Mouse (Mus musculus): ENCODE measurements around the gene Trim44. TPM values are rescaled to one million over a fixed set of nuclear protein-coding genes. Genes with fewer than 3 reads are reported as not detected.

Trim44 gene
- total RNA-seq, 2 experiments from 2014 or later: 176 to 181 TPM

- intact Hi-C loops (cut with DNase I): loop anchor here (2.0 kb wide), 1 partner anchor 69 kb away; no protein-coding TSS in a partner anchor
- no peak for DNase-seq (ENCODE audit: low spot score in 2 of 2)
Measured at GRCm38 (mm10) chr2:102373406-102374105, 34.1 kb downstream of the Trim44 start.

- DNase-seq (ENCODE audit: low spot score in 2 of 2): no peak
- intact Hi-C loops (cut with DNase I): no loop called here
Measured at GRCm38 (mm10) chr2:102372690-102373089, 34.9 kb downstream of the Trim44 start.

DNA sequence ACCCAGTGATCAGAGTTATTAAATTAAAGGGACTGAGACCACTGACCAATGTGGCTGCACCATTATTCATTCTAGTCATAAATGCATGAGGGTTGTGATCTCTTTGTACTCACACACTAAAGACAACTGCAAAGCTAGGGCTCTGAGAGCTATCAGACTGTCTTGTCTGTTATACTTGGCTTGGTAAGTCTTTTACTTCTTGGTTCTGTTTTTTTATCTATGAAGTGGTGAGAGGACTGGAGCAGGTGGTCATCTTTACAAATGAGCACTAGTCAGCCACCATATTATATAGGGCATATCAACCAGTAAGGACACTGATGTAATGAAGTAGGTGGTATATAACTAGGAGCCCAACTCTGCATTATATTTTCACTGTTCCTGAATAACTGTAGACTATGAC, 36.3 kb downstream of the Trim44 start:
- no peak for DNase-seq (ENCODE audit: low spot score in 2 of 2)
- intact Hi-C loops (cut with DNase I): no loop called here

GRCm38 (mm10) chr2:102365983-102366545, 41.6 kb downstream of the Trim44 start:
- intact Hi-C loops (cut with DNase I): no loop called here
- DNase-seq (ENCODE audit: low spot score in 2 of 2): no peak

DNA sequence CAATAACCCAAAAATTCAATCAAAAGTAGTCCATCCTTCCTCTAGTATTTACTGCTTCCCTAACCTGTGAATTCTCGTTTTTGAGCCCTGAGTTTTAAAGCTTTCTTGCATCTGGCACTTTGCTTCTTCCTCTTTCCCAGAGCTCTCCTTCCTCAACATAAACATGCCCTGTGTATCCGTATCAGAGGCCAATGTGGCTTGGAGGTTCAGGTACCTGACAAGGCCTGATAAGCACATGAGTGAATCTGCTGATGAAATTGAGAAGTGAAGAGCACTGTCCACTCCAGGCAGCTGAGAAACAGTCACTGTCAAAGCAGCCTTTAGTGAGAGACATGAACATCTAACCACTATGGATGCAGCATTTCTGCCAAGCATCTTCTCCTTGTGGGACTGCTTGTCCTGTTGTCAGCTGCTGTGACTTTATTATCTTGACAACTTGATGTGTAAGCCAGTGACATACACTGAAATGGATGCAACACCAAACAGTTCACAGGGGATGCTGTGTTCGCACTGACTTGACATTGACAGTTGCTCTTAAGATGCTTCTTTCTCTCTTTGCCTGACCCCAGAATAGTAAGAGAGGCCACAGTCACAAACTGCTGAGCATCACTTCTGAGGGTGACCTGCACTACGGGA, 42.9 kb downstream of the Trim44 start:
- intact Hi-C loops (cut with DNase I): no loop called here
- DNase-seq (ENCODE audit: low spot score in 2 of 2): no peak

DNA sequence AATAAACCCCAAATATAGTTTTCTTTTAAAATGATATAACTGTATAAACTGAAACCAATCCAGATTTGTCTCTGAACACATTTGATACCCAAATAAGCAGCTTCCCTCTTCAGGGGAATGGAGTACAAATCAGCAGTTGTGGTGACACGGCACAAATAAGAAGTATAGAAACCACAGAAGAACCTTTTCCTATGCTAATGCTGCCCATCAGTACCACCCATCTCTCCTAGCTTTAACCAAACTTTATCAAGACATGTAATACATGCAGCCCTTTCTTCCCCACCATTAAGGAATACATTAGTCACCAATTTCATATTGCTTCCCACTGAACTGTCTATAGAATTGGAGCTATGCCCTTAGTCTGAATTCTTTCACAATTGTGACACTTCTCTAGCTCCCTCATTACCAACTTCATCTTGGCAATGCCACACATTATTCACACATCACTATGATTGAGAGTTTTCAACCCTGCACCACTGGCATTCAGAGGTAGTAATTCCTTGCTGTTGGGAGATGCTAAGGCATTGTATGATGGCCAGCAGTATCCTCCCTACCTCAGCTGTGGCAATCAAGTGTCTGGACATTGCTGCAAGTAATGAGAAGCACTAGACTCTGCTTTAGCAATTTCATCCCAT, 44.6 kb downstream of the Trim44 start:
- no peak for DNase-seq (ENCODE audit: low spot score in 2 of 2)
- intact Hi-C loops (cut with DNase I): no loop called here

GRCm38 (mm10) chr2:102362266-102362665, 45.4 kb downstream of the Trim44 start:
- DNase-seq (ENCODE audit: low spot score in 2 of 2): no peak
- intact Hi-C loops (cut with DNase I): no loop called here

DNA sequence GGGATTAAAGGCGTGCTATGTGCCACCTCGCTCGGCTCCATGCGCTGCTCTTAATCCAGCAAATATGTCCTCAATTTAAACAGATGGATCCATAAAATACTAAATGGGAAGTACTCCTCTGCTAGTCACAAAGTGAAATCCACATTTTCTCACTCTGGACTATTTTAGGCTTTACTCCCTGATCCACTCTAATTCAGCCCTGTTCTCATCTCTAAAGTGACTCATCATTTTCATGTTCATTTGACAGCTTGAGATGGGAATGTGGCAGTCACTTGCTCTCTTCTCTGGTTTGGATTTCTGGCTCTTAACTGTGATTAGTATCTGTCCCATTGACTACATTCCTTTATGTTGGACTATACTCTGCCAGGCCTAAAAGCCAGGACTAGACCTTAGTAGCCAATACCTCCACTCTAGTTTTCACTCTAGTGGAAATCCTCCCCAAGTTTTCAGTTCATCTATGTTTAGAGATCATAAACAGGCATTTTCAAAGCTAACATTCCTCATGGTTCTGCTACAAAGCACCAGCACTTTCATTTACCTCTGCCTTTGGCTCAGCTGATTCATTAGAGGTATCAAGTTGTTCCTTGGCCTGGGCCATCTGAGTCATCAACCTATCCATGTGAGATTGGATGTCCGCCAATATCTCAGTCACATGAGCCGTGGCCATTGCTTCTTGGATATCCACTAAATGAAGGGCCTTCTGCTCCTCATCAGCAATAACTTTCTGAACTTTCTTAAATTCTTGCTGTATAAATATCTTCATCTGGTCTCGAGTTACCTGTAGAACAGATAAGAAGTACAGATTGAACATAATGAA, 50.5 kb downstream of the Trim44 start:
- intact Hi-C loops (cut with DNase I): no loop called here
- DNase-seq (ENCODE audit: low spot score in 2 of 2): peak in 1 of 2 experiments; percentile 38

DNA sequence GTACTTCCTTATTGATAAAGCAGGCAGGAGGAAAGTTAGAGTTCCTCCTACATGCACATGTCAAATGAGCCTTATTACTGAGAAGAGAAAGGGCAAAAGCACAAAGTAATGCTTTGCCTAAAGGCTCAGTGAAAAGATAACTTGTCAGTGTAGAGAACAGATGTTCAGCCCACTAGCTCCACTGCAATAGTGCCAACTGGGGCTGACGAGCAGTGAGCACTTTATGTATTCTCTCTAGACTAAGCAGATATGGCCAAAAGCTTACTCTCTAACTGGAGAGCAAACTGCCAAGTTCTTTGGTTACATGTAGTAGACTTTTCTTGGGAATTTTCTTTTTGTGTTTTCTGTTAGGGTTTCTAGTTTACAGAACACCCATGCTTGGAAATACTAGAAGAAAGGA, 53.6 kb downstream of the Trim44 start:
- peak in 1 of 2 experiments; percentile 71 for DNase-seq (ENCODE audit: low spot score in 2 of 2)
- intact Hi-C loops (cut with DNase I): no loop called here

GRCm38 (mm10) chr2:102341429-102341828, 66.2 kb downstream of the Trim44 start:
- DNase-seq (ENCODE audit: low spot score in 2 of 2): no peak
- intact Hi-C loops (cut with DNase I): no loop called here

DNA sequence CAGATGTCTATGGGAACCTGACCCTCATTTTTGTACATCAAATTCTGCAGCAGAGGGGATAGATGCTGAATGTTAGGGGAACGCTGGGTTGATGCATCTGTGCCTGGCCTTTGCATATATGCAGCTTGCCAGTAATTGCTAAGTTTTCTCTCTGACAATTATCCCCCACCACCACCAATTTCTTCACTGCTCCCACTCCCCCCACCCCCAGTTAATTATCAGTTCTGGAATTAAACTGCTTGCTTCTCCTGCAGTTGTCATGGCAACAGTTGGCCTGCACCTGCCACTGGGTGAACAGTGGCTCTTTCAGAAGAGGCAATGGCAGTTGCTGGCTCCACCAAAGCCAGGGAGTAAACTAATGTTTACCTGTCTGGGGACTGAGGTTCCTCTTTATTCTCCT, 70.8 kb downstream of the Trim44 start:
- intact Hi-C loops (cut with DNase I): no loop called here
- DNase-seq (ENCODE audit: low spot score in 2 of 2): no peak

DNA sequence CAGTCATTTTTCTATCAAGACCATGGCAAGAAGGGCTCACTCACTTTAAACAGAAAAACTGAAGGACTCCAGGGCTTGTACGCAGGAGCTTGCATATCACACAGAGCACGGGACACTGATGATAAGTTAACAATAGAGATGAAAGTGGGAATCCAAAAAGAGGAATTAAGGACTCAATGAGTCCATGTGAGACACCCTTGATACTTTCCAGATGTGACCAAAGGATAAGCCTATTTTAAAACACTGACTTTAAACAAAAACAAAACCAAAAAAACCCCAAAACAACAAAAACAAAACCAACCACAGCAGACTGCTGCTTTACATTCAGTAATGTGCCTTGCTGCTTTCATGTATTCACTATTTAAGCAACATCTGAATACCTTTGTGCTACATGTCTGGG, 75.7 kb downstream of the Trim44 start:
- intact Hi-C loops (cut with DNase I): no loop called here
- no peak for DNase-seq (ENCODE audit: low spot score in 2 of 2)

DNA sequence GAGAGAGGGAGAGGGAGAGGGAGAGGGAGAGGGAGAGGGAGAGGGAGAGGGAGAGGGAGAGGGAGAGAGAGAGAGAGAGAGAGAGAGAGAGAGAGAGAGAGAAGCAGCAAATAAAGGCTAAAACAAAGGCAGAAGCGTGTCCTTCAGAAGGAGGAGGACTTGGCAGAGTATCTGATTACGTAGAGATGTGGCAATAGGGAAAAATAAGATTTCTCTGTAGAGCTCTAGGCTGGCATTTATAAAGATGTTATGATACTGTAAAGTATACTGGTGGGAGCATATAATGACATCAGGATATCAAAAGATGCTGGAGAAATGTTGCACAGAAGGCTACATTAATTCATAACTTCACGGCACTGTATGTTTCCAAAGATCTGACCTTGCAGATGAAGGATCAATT, 76.5 kb downstream of the Trim44 start:
- intact Hi-C loops (cut with DNase I): no loop called here
- DNase-seq (ENCODE audit: low spot score in 2 of 2): no peak

- intact Hi-C loops (cut with DNase I): no loop called here
- DNase-seq (ENCODE audit: low spot score in 2 of 2): no peak
Measured at GRCm38 (mm10) chr2:102325921-102326320, 81.7 kb downstream of the Trim44 start.

GRCm38 (mm10) chr2:102324336-102324735, 83.3 kb downstream of the Trim44 start:
- no peak for DNase-seq (ENCODE audit: low spot score in 2 of 2)
- intact Hi-C loops (cut with DNase I): no loop called here

DNA sequence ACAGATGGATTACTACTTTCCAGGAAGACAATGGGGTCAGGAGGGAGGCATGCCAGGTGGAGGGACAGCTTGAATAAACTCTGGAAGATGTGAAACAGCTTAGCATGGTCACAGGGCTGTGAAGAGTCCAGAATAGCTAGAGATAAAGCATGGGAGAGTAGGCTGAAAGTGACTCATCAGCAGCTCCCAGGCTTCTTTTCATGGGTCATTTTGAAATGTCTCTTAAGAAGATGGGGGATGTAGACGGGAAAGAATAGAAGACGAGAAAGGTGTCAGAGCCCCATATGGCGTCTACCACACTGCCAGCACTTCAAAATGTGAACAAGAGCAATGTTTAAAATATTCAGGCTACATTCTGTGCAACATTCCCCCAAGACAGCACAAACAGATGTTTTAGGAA, 91.1 kb downstream of the Trim44 start:
- intact Hi-C loops (cut with DNase I): loop anchor here (5.0 kb wide), 2 partner anchors 59 to 409 kb away; no protein-coding TSS in a partner anchor
- DNase-seq (ENCODE audit: low spot score in 2 of 2): peak; percentile 53 to 92

DNA sequence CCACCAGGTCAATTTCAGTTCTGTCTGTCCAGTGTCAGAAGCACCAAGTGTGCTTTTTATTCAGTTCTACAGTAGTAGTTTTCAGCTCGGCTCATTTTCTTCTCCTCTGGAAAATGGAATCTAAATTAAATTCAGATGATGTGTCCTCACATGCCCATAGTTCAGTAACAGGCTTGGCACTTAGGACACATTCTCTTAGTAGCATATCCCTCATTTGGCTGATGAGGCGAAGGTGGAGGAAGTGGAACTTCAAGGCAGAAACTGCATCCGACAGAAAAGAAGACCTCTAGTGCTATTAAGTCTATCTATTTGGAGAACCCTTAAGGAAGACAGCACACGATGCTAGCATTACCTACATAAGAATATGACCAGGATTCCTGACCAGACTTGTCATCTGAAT, 92.5 kb downstream of the Trim44 start:
- intact Hi-C loops (cut with DNase I): loop anchor here (5.0 kb wide), 2 partner anchors 58 to 408 kb away; no protein-coding TSS in a partner anchor
- DNase-seq (ENCODE audit: low spot score in 2 of 2): no peak

DNA sequence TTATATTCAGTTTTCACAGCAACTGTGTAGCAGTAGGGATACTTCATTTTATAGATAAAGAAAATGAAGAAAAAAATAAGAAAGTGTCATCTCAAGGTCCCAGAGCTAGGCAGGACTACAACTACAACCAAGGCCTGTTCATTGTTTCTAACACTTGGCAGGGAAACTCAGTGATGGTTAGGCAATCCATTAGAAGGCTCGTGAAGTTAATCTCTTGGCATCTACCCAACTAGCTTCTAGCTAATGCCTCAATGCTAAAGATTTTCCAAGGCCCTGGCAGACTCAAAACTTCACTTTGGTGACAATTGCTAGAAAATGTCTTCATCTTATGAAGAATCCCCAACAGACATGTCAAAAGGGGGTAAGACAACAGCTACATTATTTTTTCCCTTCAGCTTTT, 93.0 kb downstream of the Trim44 start:
- intact Hi-C loops (cut with DNase I): loop anchor here (5.0 kb wide), 2 partner anchors 57 to 407 kb away; no protein-coding TSS in a partner anchor
- no peak for DNase-seq (ENCODE audit: low spot score in 2 of 2)

DNA sequence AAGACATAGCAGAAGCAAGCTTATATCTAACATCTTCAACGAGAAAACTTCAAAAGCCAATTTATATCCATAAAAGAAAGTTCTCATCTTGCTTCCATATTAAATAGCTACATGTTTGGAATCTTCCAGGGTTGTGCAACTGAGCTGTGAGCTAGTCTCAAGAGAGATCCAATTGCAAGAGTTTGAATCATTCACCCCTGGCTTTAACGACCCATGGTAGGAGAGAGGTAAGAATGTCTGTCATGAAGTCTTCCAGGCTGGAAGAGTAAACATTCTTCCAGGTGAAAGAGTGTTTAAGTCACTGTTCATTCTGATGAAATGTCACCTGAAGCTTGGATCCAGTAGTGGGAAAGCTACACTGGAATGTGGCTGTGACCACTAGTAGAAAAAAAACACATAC, 93.6 kb downstream of the Trim44 start:
- DNase-seq (ENCODE audit: low spot score in 2 of 2): no peak
- intact Hi-C loops (cut with DNase I): no loop called here

- DNase-seq (ENCODE audit: low spot score in 2 of 2): no peak
- intact Hi-C loops (cut with DNase I): no loop called here
Measured at GRCm38 (mm10) chr2:102312903-102313302, 94.7 kb downstream of the Trim44 start.
